Mouse (Mus musculus): ENCODE measurements around the gene Gm36864.

- TF ChIP-seq GATA1 (IDR thresholded peaks at IDR 0.05; ENCODE audit: low read length): no peak
- no peak for TF ChIP-seq TAL1 (IDR thresholded peaks at IDR 0.05; ENCODE audit: low read length)
These were observed 51.8 kb downstream of the Gm36864 start for GRCm38 (mm10) chr7:44287760-44288159.
